Mouse (Mus musculus): Measurements from ENCODE around the gene Sulf2.
"Not testable (repeated sequence)": the region's sequence is repeated elsewhere in the genome, so short reads cannot be mapped to it uniquely, and the experiment has no call there.

Gene Sulf2

GRCm38 (mm10) chr2:166155454-166155815, at the start of gene Sulf2:
Sulf2 (minus strand) TSS chr2:166155663.
- in situ Hi-C loops (cut with MboI, MseI) = no loop called here

- in situ Hi-C loops (cut with MboI, MseI) = loop anchor here (10.0 kb wide), 1 partner anchor 1831 kb away; no protein-coding TSS in a partner anchor
These were observed 48.7 kb upstream of the Sulf2 start for GRCm38 (mm10) chr2:166204174-166204573.

- in situ Hi-C loops (cut with MboI, MseI) = loop anchor here (10.0 kb wide), 1 partner anchor 1831 kb away; no protein-coding TSS in a partner anchor
These were observed 48.2 kb upstream of the Sulf2 start for GRCm38 (mm10) chr2:166203647-166204046.

- in situ Hi-C loops (cut with MboI, MseI) = no loop called here
These were observed 42.5 kb upstream of the Sulf2 start for GRCm38 (mm10) chr2:166197964-166198363.

- in situ Hi-C loops (cut with MboI, MseI) = no loop called here
These were observed 41.6 kb upstream of the Sulf2 start for GRCm38 (mm10) chr2:166197064-166197463.

- in situ Hi-C loops (cut with MboI, MseI) = no loop called here
These were observed 40.8 kb upstream of the Sulf2 start for GRCm38 (mm10) chr2:166196080-166196786.

GRCm38 (mm10) chr2:166195041-166195440, 39.6 kb upstream of the Sulf2 start:
- in situ Hi-C loops (cut with MboI, MseI) = no loop called here

GRCm38 (mm10) chr2:166194112-166194758, 38.8 kb upstream of the Sulf2 start:
- in situ Hi-C loops (cut with MboI, MseI) = no loop called here

- in situ Hi-C loops (cut with MboI, MseI) = no loop called here
These were observed 38.0 kb upstream of the Sulf2 start for GRCm38 (mm10) chr2:166193509-166193908.

GRCm38 (mm10) chr2:166190816-166191215, 35.4 kb upstream of the Sulf2 start:
- in situ Hi-C loops (cut with MboI, MseI) = no loop called here

GRCm38 (mm10) chr2:166189191-166189590, 33.7 kb upstream of the Sulf2 start:
- in situ Hi-C loops (cut with MboI, MseI) = no loop called here

- in situ Hi-C loops (cut with MboI, MseI) = not testable (repeated sequence)
These were observed 32.5 kb upstream of the Sulf2 start for GRCm38 (mm10) chr2:166187874-166188453.

GRCm38 (mm10) chr2:166187319-166187718, 31.9 kb upstream of the Sulf2 start:
- in situ Hi-C loops (cut with MboI, MseI) = not testable (repeated sequence)

- in situ Hi-C loops (cut with MboI, MseI) = no loop called here
These were observed 30.9 kb upstream of the Sulf2 start for GRCm38 (mm10) chr2:166186244-166186948.

- in situ Hi-C loops (cut with MboI, MseI) = no loop called here
These were observed 30.3 kb upstream of the Sulf2 start for GRCm38 (mm10) chr2:166185768-166186167.

GRCm38 (mm10) chr2:166184417-166184816, 29.0 kb upstream of the Sulf2 start:
- in situ Hi-C loops (cut with MboI, MseI) = no loop called here

GRCm38 (mm10) chr2:166182009-166182685, 26.7 kb upstream of the Sulf2 start:
- in situ Hi-C loops (cut with MboI, MseI) = no loop called here

- in situ Hi-C loops (cut with MboI, MseI) = no loop called here
These were observed 25.5 kb upstream of the Sulf2 start for GRCm38 (mm10) chr2:166180744-166181508.

GRCm38 (mm10) chr2:166180136-166180649, 24.7 kb upstream of the Sulf2 start:
- in situ Hi-C loops (cut with MboI, MseI) = no loop called here

- in situ Hi-C loops (cut with MboI, MseI) = no loop called here
These were observed 24.1 kb upstream of the Sulf2 start for GRCm38 (mm10) chr2:166179457-166180101.

All from T-helper 2 cell (primary cell).